Mouse (Mus musculus): ENCODE measurements at regions not wholly inside any gene's neighbourhood (a gene's known extent, or its start where the extent isn't known, plus 50 kb on each side); places are given as distances from the start of the nearest gene placed in this dataset.

- TF ChIP-seq POLR2A (IDR thresholded peaks at IDR 0.05; ENCODE audit: control insufficient read depth, low read depth, low read length) (no peak), CTCF (IDR thresholded peaks at IDR 0.05; ENCODE audit: control insufficient read depth, insufficient read depth, insufficient replicate concordance, low read depth, low read length) (no peak)
Observed at GRCm38 (mm10) chr5:80783892-80784291, 236.0 kb upstream of the Adgrl3 start.

Measured in testis, adult 2 months (tissue).